In the genomic region with DNA sequence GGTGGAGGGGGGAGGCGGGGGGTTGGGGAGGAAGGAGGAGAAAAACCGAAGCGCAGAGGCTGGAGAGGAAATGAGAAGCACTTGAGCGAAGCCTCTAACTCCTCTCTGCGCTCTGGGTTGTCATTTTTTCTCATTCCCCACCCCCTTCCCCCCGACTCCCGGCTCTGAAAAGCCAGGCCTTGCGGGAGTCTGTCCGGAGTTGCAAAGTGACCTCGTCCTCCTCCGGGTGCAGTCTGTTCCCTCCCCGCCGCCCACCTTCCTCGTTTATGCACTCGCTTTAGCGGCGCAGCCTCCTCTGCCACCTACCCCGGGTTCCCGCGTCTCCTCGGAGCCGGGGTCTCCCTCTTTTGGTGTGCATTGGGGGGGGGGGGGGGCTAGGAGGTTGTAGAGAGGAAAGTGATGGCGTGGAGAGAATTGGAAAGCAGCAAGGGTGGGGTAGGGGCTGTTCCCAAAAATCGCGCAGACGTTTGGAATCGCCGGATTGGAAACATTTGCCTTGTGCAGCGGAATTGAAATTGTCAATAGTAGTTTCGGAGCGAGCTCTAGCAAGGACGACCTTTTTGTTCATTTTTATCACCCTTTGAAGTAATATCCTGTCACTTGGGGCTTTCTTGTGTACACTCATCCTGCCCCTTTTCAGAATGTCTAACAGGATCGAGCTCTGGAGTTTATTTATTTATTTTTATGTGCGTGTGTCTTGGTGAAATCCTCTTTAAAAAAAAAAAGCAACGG, we compare ENCODE assay signal across 8 mouse cellular contexts. TPM values are rescaled to one million over a fixed set of nuclear protein-coding genes. Genes with fewer than 3 reads are reported as not detected.
DNase-seq lines count a peak whose midpoint lies in the region; ATAC-seq lines count a peak whose summit lies in the region.

No protein-coding gene starts in this region.

- H3K4me2 ChIP-seq in forebrain, embryonic 12.5 days: peak overlapping the region; percentile 93
- H3K4me2 ChIP-seq in intestine, embryonic 15.5 days (replicated peaks): peak overlapping the region; percentile 96

- H3K27ac ChIP-seq in forebrain, embryonic 12.5 days: no peak overlapping the region
- H3K27ac ChIP-seq in intestine, embryonic 15.5 days: no peak overlapping the region

- H3K27me3 ChIP-seq in forebrain, embryonic 12.5 days: peaks cover 75% of the 10 kb centered on the region
- peaks cover 52% of the 10 kb centered on the region for H3K27me3 ChIP-seq in intestine, embryonic 15.5 days (replicated peaks)
- H3K27me3 ChIP-seq in megakaryocyte, embryonic 14.5 days (replicated peaks): peaks cover 82% of the 10 kb centered on the region

- H3K9ac ChIP-seq in forebrain, embryonic 12.5 days: peak overlapping the region; percentile 60
- H3K9ac ChIP-seq in intestine, embryonic 15.5 days: peak overlapping the region; percentile 37

- H3K4me1 ChIP-seq in forebrain, embryonic 12.5 days: peaks cover 23% of the 10 kb centered on the region
- peaks cover 21% of the 10 kb centered on the region for H3K4me1 ChIP-seq in intestine, embryonic 15.5 days (replicated peaks)
- H3K4me1 ChIP-seq in megakaryocyte, embryonic 14.5 days: peaks cover 51% of the 10 kb centered on the region

- no peak; the same call in 1 of the 2 replicates for ATAC-seq in forebrain, embryonic 12.5 days (ENCODE audit: low FRiP score)
- ATAC-seq in intestine, embryonic 15.5 days: peak; percentile 55

- no peaks in the 10 kb centered on the region for H3K36me3 ChIP-seq in forebrain, embryonic 12.5 days (replicated peaks)
- H3K36me3 ChIP-seq in intestine, embryonic 15.5 days: no peaks in the 10 kb centered on the region
- no peaks in the 10 kb centered on the region for H3K36me3 ChIP-seq in megakaryocyte, embryonic 14.5 days (replicated peaks; ENCODE audit: low read length)

- peak; percentile 15 to 22 for DNase-seq in adrenal gland, adult 18-20 months (ENCODE audit: low spot score in 2 of 2)
- no peak for DNase-seq in adrenal gland, adult 8-10 months
- DNase-seq in ovary, adult 18-20 months (ENCODE audit: low spot score): peak; percentile 24
- no peak for DNase-seq in ovary, postnatal 10 days (ENCODE audit: low spot score)
- peak; percentile 65 for DNase-seq in testis, postnatal 10 days (ENCODE audit: low spot score)

- H3K4me3 ChIP-seq in forebrain, embryonic 12.5 days (replicated peaks): peak overlapping the region; percentile 57
- peak overlapping the region; percentile 63 for H3K4me3 ChIP-seq in intestine, embryonic 15.5 days (replicated peaks)
- H3K4me3 ChIP-seq in megakaryocyte, embryonic 14.5 days (replicated peaks): peak overlapping the region; percentile 93

- under 1% methylated on average over 34 of the region's 35 CpGs for WGBS in forebrain, embryonic 12.5 days
- under 1% methylated on average over 35 of the region's 35 CpGs for WGBS in intestine, embryonic 15.5 days

- no peaks in the 10 kb centered on the region for H3K9me3 ChIP-seq in forebrain, embryonic 12.5 days
- H3K9me3 ChIP-seq in intestine, embryonic 15.5 days: no peaks in the 10 kb centered on the region
- peaks cover 19% of the 10 kb centered on the region for H3K9me3 ChIP-seq in megakaryocyte, embryonic 14.5 days

RNA-seq across cellular contexts. Expression of gene Sfmbt2, which starts 2.6 kb away (rescaled TPM):
- total RNA-seq in adrenal gland, adult 18-20 months (2021): under 1 TPM; 0.33 to 0.54 TPM
- total RNA-seq in adrenal gland, adult 8-10 months (2022): 1 to 10 TPM in 1 of 4 experiments, under 1 TPM in 3; 0.58 to 1.1 (median 0.78) TPM
- 1.5 and 2.3 TPM in 2 replicates for polyA plus RNA-seq in forebrain, embryonic 12.5 days (2016; fragmentation: Nextera tagmentation; extraction: Ambion mirVana)
- 1.2 and 1.3 TPM in 2 replicates for polyA plus RNA-seq in intestine, embryonic 15.5 days (2015; fragmentation: Nextera tagmentation; extraction: Ambion mirVana)
- polyA plus RNA-seq in megakaryocyte, embryonic 14.5 days (2012; ENCODE audit: insufficient read depth, low replicate concordance): 0.21 TPM in 1 of 2 replicates, not detected in the other

Comparison
In these comparisons a context has a peak if more than half of its experiments do, and no peak if none do; other contexts are left out.
1. DNase-seq: peak in adrenal gland, adult 18-20 months (2 of 2), ovary, adult 18-20 months (single experiment) and testis, postnatal 10 days (single experiment); none in adrenal gland, adult 8-10 months (single experiment) and ovary, postnatal 10 days (single experiment).
2. Peak in every context shown above with its lines, with median percentiles within 50 percentile points of each other: H3K4me3 ChIP-seq.